Mouse (Mus musculus) C2C12 (cell line): ENCODE data around the gene Hbs1l.

Source experiments
- CEBPB ChIP-seq: IDR thresholded peaks from one replicate; pipeline ENCODE4 v1.6.1; 2011; ENCODE audit warnings: low read depth, mild to moderate bottlenecking, control low read depth, moderate library complexity
- CTCF ChIP-seq: IDR thresholded peaks from one replicate; pipeline ENCODE4 v1.5.1; 2011; ENCODE audit not compliant: control insufficient read depth, insufficient read depth, insufficient read length
- FOSL1 ChIP-seq: IDR thresholded peaks from one replicate; pipeline ENCODE4 v1.8.0; 2011; ENCODE audit warnings: mild to moderate bottlenecking, low read length; ENCODE audit not compliant: poor library complexity, insufficient read depth, severe bottlenecking
- MAX ChIP-seq: IDR thresholded peaks from one replicate; pipeline ENCODE4 v1.6.1; 2011; ENCODE audit warnings: mild to moderate bottlenecking, control low read depth
- MYOD1 ChIP-seq: IDR thresholded peaks from one replicate; pipeline ENCODE4 v1.6.1; 2011; ENCODE audit warnings: low read depth; ENCODE audit not compliant: control insufficient read depth, insufficient read length
- MYOG ChIP-seq: IDR thresholded peaks from one replicate; pipeline ENCODE4 v1.6.1; 2011; ENCODE audit not compliant: control insufficient read depth, insufficient read length; ENCODE audit errors: extremely low read depth
- USF1 ChIP-seq: IDR thresholded peaks from one replicate; pipeline ENCODE4 v1.6.1; 2011; ENCODE audit warnings: low read depth, mild to moderate bottlenecking, control low read depth, moderate library complexity

DNA sequence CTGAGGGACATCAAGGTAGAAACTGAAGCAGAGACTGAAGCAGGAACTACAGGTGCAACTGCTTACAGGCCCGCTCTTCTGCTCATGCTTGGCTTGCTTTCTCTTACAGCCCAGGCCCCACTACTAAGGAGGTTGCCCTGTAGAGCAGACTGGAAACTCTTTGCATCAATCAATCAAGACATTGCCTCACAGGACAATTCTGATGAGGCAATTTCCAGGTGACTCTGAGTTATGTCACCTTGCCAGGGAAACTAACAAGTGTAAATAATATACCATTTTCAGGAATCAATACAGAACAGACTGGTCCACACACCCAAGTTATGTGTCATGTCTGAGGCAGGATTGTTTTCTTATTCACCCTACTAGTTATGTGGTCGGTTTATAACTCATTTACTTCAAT lies 1.6 kb upstream of the Hbs1l start:
- TF ChIP-seq CTCF (no peak), MYOD1 (no peak), USF1 (no peak), CEBPB (no peak), MYOG (no peak), MAX (no peak), FOSL1 (no peak)
